In the genomic region with DNA sequence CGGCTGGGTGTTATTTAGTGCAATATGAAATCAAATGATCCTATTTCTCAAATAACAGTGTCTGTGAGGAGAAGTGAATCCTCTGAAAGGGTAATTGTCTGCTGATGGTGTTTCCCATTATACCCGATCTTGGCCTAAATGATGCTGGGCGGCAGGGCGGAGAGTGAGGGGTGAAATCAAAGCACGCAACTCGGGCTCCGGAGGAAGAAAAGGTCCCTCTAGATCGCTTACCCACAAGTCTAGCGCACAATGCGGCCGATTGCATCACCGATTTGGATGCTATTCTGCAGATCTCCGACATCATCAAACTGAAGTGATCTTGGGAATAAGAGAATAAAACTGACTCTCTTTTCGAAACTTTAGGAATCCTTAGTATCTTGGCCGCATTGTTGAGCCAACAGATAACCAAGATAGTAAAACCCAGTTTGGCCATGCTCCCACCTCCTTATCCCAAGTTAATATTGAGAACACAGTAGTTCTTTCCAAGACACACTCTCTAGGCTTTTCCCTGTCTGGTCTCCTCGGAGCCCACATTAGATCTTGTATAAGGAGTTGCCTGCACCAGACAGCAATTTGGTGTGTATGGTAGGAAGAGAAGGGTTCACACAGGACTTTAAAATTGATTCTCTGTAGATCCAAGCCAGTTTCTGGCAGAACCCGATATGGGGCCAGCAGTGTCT, we compare ENCODE assay signal across 12 mouse cellular contexts. TPM values are rescaled to one million over a fixed set of nuclear protein-coding genes. Genes with fewer than 3 reads are reported as not detected.
DNase-seq lines count a peak whose midpoint lies in the region; ATAC-seq and TF ChIP-seq lines count a peak whose summit lies in the region.
"Had no signal": no experiment of that assay in that cellular context is flagged by ENCODE, and none has a peak within 500 bp of the region (broad histone marks: within the 10 kb centered on the region; RNA-seq: fewer than 3 reads in every experiment).

No protein-coding gene starts in this region.

- H3K27me3 ChIP-seq in hindbrain, embryonic 11.5 days (ENCODE audit: control insufficient read depth, insufficient read depth, low read length): peaks cover 76% of the 10 kb centered on the region
- H3K27me3 ChIP-seq in midbrain, embryonic 16.5 days (ENCODE audit: control insufficient read depth, insufficient read depth, low read depth, low read length): peaks cover 38% of the 10 kb centered on the region

- H3K4me1 ChIP-seq in hindbrain, embryonic 11.5 days (replicated peaks; ENCODE audit: control insufficient read depth, insufficient read depth, low read length): peaks cover 15% of the 10 kb centered on the region
- H3K4me1 ChIP-seq in midbrain, embryonic 16.5 days (ENCODE audit: control insufficient read depth, insufficient read depth, low read length): peaks cover 4% of the 10 kb centered on the region; the same call in 1 of the 2 replicates

- peak overlapping the region; percentile 7; the same call in 1 of the 2 replicates for H3K4me2 ChIP-seq in hindbrain, embryonic 11.5 days (replicated peaks; ENCODE audit: low read depth, low read length)
- H3K4me2 ChIP-seq in midbrain, embryonic 16.5 days (ENCODE audit: low read length): peak overlapping the region; percentile 36
- H3K4me2 ChIP-seq: embryonic facial prominence, embryonic 12.5 days; kidney, embryonic 15.5 days had no signal

- TF ChIP-seq CTCF in brain, embryonic 14.5 days (IDR thresholded peaks at IDR 0.05; ENCODE audit: borderline replicate concordance, extremely low read depth, insufficient read depth, insufficient read length): no peak

- no peaks in the 10 kb centered on the region for H3K9me3 ChIP-seq in hindbrain, embryonic 11.5 days (ENCODE audit: control insufficient read depth, low read length)
- H3K9me3 ChIP-seq in midbrain, embryonic 16.5 days (replicated peaks; ENCODE audit: control insufficient read depth, low read length, poor library complexity, severe bottlenecking): no peaks in the 10 kb centered on the region
- H3K9me3 ChIP-seq: embryonic facial prominence, embryonic 12.5 days; kidney, embryonic 15.5 days had no signal

- DNase-seq in ES-CJ7 (ENCODE audit: low read depth, low spot score): peak; percentile 17
- DNase-seq in brain, embryonic 14.5 days (ENCODE audit: low read depth): peak; percentile 64
- peak; percentile 67 for DNase-seq in hindbrain, embryonic 11.5 days (ENCODE audit: low spot score)
- no peak for DNase-seq in B cell, adult 2 months
- no peak for DNase-seq in layer of hippocampus, adult 11-12 months (ENCODE audit: low spot score)
- no peak for DNase-seq in gastrocnemius, postnatal 36 days
- DNase-seq: gastrocnemius, adult 2 months; lung, adult 18-20 months had no signal

- no peak for TF ChIP-seq POLR2A in brain, embryonic 14.5 days (IDR thresholded peaks at IDR 0.05; ENCODE audit: borderline replicate concordance, extremely low read depth, insufficient read depth, insufficient read length, poor library complexity, severe bottlenecking)

- 2% methylated on average over 17 of the region's 17 CpGs for WGBS in hindbrain, embryonic 11.5 days
- WGBS in midbrain, embryonic 16.5 days: 7% methylated on average over 17 of the region's 17 CpGs

- no peaks in the 10 kb centered on the region for H3K36me3 ChIP-seq in hindbrain, embryonic 11.5 days (ENCODE audit: control insufficient read depth, insufficient read depth, low read length)
- no peaks in the 10 kb centered on the region for H3K36me3 ChIP-seq in midbrain, embryonic 16.5 days (ENCODE audit: control insufficient read depth, insufficient read depth, low read length)
- H3K36me3 ChIP-seq: embryonic facial prominence, embryonic 12.5 days; kidney, embryonic 15.5 days had no signal

- intact Hi-C loops in gastrocnemius, postnatal 36 days (cut with DNase I): no loop called here

- H3K4me3 ChIP-seq in hindbrain, embryonic 11.5 days (ENCODE audit: low read depth, low read length): 0 out of 2 replicates have a peak overlapping the region, but pooled peaks have one; percentile 13
- H3K4me3 ChIP-seq in midbrain, embryonic 16.5 days (ENCODE audit: low read depth, low read length): peak overlapping the region; percentile 1; the same call in 1 of the 2 replicates
- H3K4me3 ChIP-seq: embryonic facial prominence, embryonic 12.5 days; gastrocnemius, adult 2 months; kidney, embryonic 15.5 days; myocyte had no signal

- no peak overlapping the region for H3K9ac ChIP-seq in hindbrain, embryonic 11.5 days (ENCODE audit: low read depth, low read length)
- no peak overlapping the region; the same call in 1 of the 2 replicates for H3K9ac ChIP-seq in midbrain, embryonic 16.5 days (ENCODE audit: low read depth, low read length)
- H3K9ac ChIP-seq: embryonic facial prominence, embryonic 12.5 days; kidney, embryonic 15.5 days had no signal

- H3K27ac ChIP-seq in hindbrain, embryonic 11.5 days (ENCODE audit: low read depth, low read length): no peak overlapping the region
- peak overlapping the region; percentile 83 for H3K27ac ChIP-seq in midbrain, embryonic 16.5 days (ENCODE audit: low read length)
- H3K27ac ChIP-seq: embryonic facial prominence, embryonic 12.5 days; gastrocnemius, adult 2 months; kidney, embryonic 15.5 days had no signal

- ATAC-seq in hindbrain, embryonic 11.5 days (ENCODE audit: low FRiP score): no peak
- ATAC-seq in midbrain, embryonic 16.5 days: no peak

RNA-seq across cellular contexts. Expression of a gene that starts 18.7 kb away (rescaled TPM):
- 12.7 and 14.6 TPM in 2 replicates for polyA plus RNA-seq in brain, embryonic 14.5 days (2012; rRNA removed)
- polyA plus RNA-seq in hindbrain, embryonic 11.5 days (2014; fragmentation: Nextera tagmentation; extraction: Ambion mirVana): 27.8 and 33.8 TPM in 2 replicates
- polyA plus RNA-seq in midbrain, embryonic 16.5 days (2015; fragmentation: Nextera tagmentation; extraction: Ambion mirVana): 27.9 and 28.3 TPM in 2 replicates
- 10 to 100 TPM; 34.8 to 51.8 TPM for total RNA-seq in gastrocnemius, postnatal 36 days (2021)

Comparison
In these comparisons a context has a peak if more than half of its experiments do, and no peak if none do; other contexts are left out.
1. DNase-seq: peak in ES-CJ7 (single experiment), brain, embryonic 14.5 days (single experiment) and hindbrain, embryonic 11.5 days (single experiment); none in B cell, adult 2 months (0 of 2), layer of hippocampus, adult 11-12 months (single experiment) and gastrocnemius, postnatal 36 days (0 of 2).